Mouse (Mus musculus) hindbrain, postnatal 0 days (tissue): ENCODE measurements around the gene Tigar. TPM values are rescaled to one million over a fixed set of nuclear protein-coding genes. Genes with fewer than 3 reads are reported as not detected.

Experiments
- ATAC-seq: fragments of 200-750 bp; cut with Nextera tagmentation; 2 replicates; pipeline ENCODE4 v1.8.0; 2017; ENCODE audit warnings: mild to moderate bottlenecking, moderate TSS enrichment, moderate library complexity
- DNase-seq: peaks from one replicate; pipeline ENCODE4 v3.0.0-alpha.2; 2015; ENCODE audit warnings: low spot score
- H3K27ac ChIP-seq: fragments of 300-500 bp; sonication (generic); 2 replicates; pipeline ENCODE4 v1.5.1; 2014; ENCODE audit warnings: mild to moderate bottlenecking
- H3K27me3 ChIP-seq: fragments of 300-500 bp; sonication (generic); 2 replicates; pipeline ENCODE4 v1.6.1; 2014; ENCODE audit warnings: low read length, mixed read lengths; ENCODE audit not compliant: insufficient read depth
- H3K36me3 ChIP-seq: fragments of 300-500 bp; sonication (generic); 2 replicates; pipeline ENCODE4 v1.6.1; 2014; ENCODE audit warnings: low read length, mixed read lengths; ENCODE audit not compliant: insufficient read depth
- H3K4me1 ChIP-seq: fragments of 300-500 bp; sonication (generic); 2 replicates; pipeline ENCODE4 v1.6.1; 2014; ENCODE audit warnings: antibody characterized with exemption, low read length, mixed read lengths; ENCODE audit not compliant: insufficient read depth
- H3K4me2 ChIP-seq: fragments of 300-500 bp; sonication (generic); 2 replicates; pipeline ENCODE4 v1.6.1; 2014; ENCODE audit warnings: low read depth, mild to moderate bottlenecking, low read length, moderate library complexity, mixed read lengths
- H3K4me3 ChIP-seq: fragments of 300-500 bp; sonication (generic); 2 replicates; pipeline ENCODE4 v1.5.1; 2014; ENCODE audit warnings: low read length
- H3K9ac ChIP-seq: fragments of 300-500 bp; sonication (generic); replicated peaks from 2 replicates; pipeline ENCODE4 v1.6.1; 2014; ENCODE audit warnings: mild to moderate bottlenecking, low read length, moderate library complexity, mixed read lengths
- H3K9me3 ChIP-seq: fragments of 300-500 bp; sonication (generic); 2 replicates; pipeline ENCODE4 v1.6.1; 2016; ENCODE audit warnings: low read length, mixed read lengths
- CTCF ChIP-seq: IDR thresholded peaks from 2 replicates; pipeline ENCODE4 v1.5.1; 2016; ENCODE audit warnings: antibody characterized with exemption, control low read depth, low read depth
- WGBS: fragments of 180-500 bp; shearing (Covaris S2); extraction: QIAGEN DNeasy Blood & Tissue Kit; methylation state at CpG from one replicate; pipeline ENCODE4 v1.1.7; 2014; 5-methylcytosine and 5-hydroxymethylcytosine counted together
- polyA plus RNA-seq: library from polyadenylated mRNA; unstranded; fragments of >200 nt; fragmentation: Nextera tagmentation; extraction: Ambion mirVana; gene quantifications from 2 replicates; pipeline ENCODE4 v1.2.1, GENCODE M21; 2015
- total RNA-seq: library from RNA; depleted of rRNA; stranded (reverse); fragments of >200 nt; gene quantifications from 2 replicates; pipeline ENCODE4 v1.2.3, GENCODE M21; 2014

The Tigar gene
- total and polyA plus RNA-seq, 2 experiments from 2014 or later: 4.9 to 7.7 TPM

GRCm38 (mm10) chr6:127142154-127143123 lies 33.1 kb upstream of the Tigar start:
- peak; percentile 89 for DNase-seq
- 15% methylated on average over 9 of the region's 10 CpGs for WGBS
- H3K4me3 ChIP-seq: no peak overlapping the region

GRCm38 (mm10) chr6:127138962-127139361 lies 29.6 kb upstream of the Tigar start:
- Histone ChIP-seq H3K9me3 (no peaks in the 10 kb centered on the region), H3K9ac (no peak overlapping the region), H3K36me3 (no peaks in the 10 kb centered on the region), H3K4me2 (no peak overlapping the region), H3K27me3 (no peaks in the 10 kb centered on the region), H3K27ac (no peak overlapping the region), H3K4me1 (0 out of 2 replicates have a peak, but pooled peaks cover 4% of the 10 kb centered on the region), H3K4me3 (no peak overlapping the region)
- ATAC-seq (no peak), DNase-seq (no peak)
- no peak for TF ChIP-seq CTCF
- 87% methylated on average over 11 of the region's 11 CpGs for WGBS

More at GRCm38 (mm10) chr6:127142154-127143123, 33.1 kb upstream of the Tigar start:
- peak; percentile 81 for TF ChIP-seq CTCF
- peak overlapping the region; percentile 35 for H3K4me2 ChIP-seq
- H3K36me3 ChIP-seq: no peaks in the 10 kb centered on the region
- no peak overlapping the region for H3K9ac ChIP-seq
- H3K4me1 ChIP-seq: 0 out of 2 replicates have a peak, but pooled peaks cover 4% of the 10 kb centered on the region
- 0 out of 2 replicates have a peak overlapping the region, but pooled peaks have one; percentile 15 for H3K27ac ChIP-seq
- ATAC-seq: peak; percentile 63
- H3K9me3 ChIP-seq: no peaks in the 10 kb centered on the region
- no peaks in the 10 kb centered on the region for H3K27me3 ChIP-seq

GRCm38 (mm10) chr6:127133433-127134245 lies 24.3 kb upstream of the Tigar start:
- H3K27ac ChIP-seq: peak overlapping the region; percentile 41; the same call in 1 of the 2 replicates

GRCm38 (mm10) chr6:127132719-127133118 lies 23.4 kb upstream of the Tigar start:
- peak; percentile 45 for DNase-seq
- Histone ChIP-seq H3K27me3 (no peaks in the 10 kb centered on the region), H3K9ac (no peak overlapping the region), H3K27ac (no peak overlapping the region), H3K36me3 (no peaks in the 10 kb centered on the region; the same call in 1 of the 2 replicates), H3K9me3 (no peaks in the 10 kb centered on the region), H3K4me3 (no peak overlapping the region), H3K4me2 (no peak overlapping the region), H3K4me1 (peaks cover 3% of the 10 kb centered on the region; the same call in 1 of the 2 replicates)
- 55% methylated on average over 3 of the region's 3 CpGs for WGBS
- no peak for TF ChIP-seq CTCF
- ATAC-seq: no peak

More at GRCm38 (mm10) chr6:127133433-127134245, 24.3 kb upstream of the Tigar start:
- Histone ChIP-seq H3K9ac (no peak overlapping the region), H3K36me3 (no peaks in the 10 kb centered on the region), H3K27me3 (no peaks in the 10 kb centered on the region), H3K9me3 (no peaks in the 10 kb centered on the region), H3K4me1 (peaks cover 3% of the 10 kb centered on the region; the same call in 1 of the 2 replicates), H3K4me3 (0 out of 2 replicates have a peak overlapping the region, but pooled peaks have one; percentile 8), H3K4me2 (peak overlapping the region; percentile 44)
- ATAC-seq (peak; percentile 79), DNase-seq (peak; percentile 71)
- WGBS: 23% methylated on average over 15 of the region's 16 CpGs
- no peak for TF ChIP-seq CTCF

GRCm38 (mm10) chr6:127131946-127132345 lies 22.6 kb upstream of the Tigar start:
- Histone ChIP-seq H3K27ac (0 out of 2 replicates have a peak overlapping the region, but pooled peaks have one; percentile 11), H3K4me1 (peaks cover 3% of the 10 kb centered on the region; the same call in 1 of the 2 replicates), H3K9ac (no peak overlapping the region), H3K27me3 (no peaks in the 10 kb centered on the region), H3K4me2 (no peak overlapping the region), H3K36me3 (no peaks in the 10 kb centered on the region; the same call in 1 of the 2 replicates), H3K4me3 (no peak overlapping the region), H3K9me3 (no peaks in the 10 kb centered on the region)
- no peak for ATAC-seq
- TF ChIP-seq CTCF: no peak
- 81% methylated on average over 3 of the region's 3 CpGs for WGBS
- no peak for DNase-seq

- Histone ChIP-seq H3K4me3 (no peak overlapping the region), H3K4me2 (peak overlapping the region; percentile 18; the same call in 1 of the 2 replicates), H3K9me3 (no peaks in the 10 kb centered on the region), H3K27ac (0 out of 2 replicates have a peak overlapping the region, but pooled peaks have one; percentile 4), H3K4me1 (peaks cover 3% of the 10 kb centered on the region; the same call in 1 of the 2 replicates), H3K36me3 (no peaks in the 10 kb centered on the region; the same call in 1 of the 2 replicates), H3K27me3 (no peaks in the 10 kb centered on the region), H3K9ac (no peak overlapping the region)
- DNase-seq (peak; percentile 30), ATAC-seq (0 out of 2 replicates have a peak, but pooled peaks have one; percentile 39)
- no peak for TF ChIP-seq CTCF
- WGBS: 43% methylated on average over 13 of the region's 13 CpGs
These were observed 21.0 kb upstream of the Tigar start for GRCm38 (mm10) chr6:127130377-127130776.
